Mouse (Mus musculus): ENCODE measurements around the gene Caap1. TPM values are rescaled to one million over a fixed set of nuclear protein-coding genes. Genes with fewer than 3 reads are reported as not detected.

Gene Caap1
- polyA plus RNA-seq (2015; fragmentation: Nextera tagmentation; extraction: Ambion mirVana) = 13.7 and 16.3 TPM in 2 replicates

DNA sequence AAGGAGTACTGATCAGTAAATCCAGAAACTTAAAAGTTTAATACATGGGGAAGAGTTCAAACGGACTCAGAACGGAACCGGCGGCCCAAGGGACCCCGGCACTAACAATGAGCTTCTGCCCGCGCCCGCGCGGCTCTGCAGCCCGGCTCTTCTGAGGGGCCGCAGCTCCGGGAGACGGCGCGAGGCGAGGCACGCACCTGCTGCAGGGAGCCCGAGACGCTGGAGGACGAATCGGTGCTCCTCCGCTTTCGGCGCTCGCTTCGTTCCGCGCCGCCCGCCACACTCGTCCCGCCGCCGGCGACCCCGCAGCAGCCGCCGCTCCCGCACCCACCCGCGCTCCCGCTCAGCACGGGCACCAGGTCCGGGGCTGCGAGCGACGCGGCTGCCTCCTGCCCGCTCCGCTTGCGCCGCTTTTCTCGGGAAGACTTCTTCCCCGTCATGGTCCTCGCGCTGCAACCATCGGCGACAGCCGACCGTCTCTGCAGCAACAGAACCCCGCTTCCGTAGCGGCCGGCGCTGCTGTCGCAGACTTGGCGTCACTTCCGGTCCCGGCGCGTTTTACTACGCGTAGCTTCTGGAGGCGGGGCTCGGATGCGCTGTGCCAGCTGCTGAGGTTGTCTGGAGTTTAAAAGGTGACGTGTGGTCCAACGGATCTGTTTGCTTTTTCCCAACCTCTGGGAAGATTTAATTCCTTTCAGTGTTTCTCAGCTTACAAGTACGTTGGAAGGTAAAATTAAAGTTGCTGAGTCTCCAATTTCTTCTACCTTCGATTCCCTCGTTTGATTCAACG lies at the start of gene Caap1, which contains the start of gene Gm10306:
Caap1 (minus strand) TSS at position 532 of the 790 bp plus-strand sequence.
Gm10306 (plus strand) TSS at position 282 of the 790 bp plus-strand sequence.
- no peaks in the 10 kb centered on the region for H3K36me3 ChIP-seq
- no peaks in the 10 kb centered on the region for H3K9me3 ChIP-seq
- WGBS = 1% methylated on average over 83 of the region's 83 CpGs
- peaks cover 2% of the 10 kb centered on the region for H3K4me1 ChIP-seq (replicated peaks)
- no peaks in the 10 kb centered on the region for H3K27me3 ChIP-seq (replicated peaks)
- ATAC-seq = peak; percentile 99
- H3K4me2 ChIP-seq (replicated peaks) = peak within 1 kb of the TSS; percentile 63
- H3K27ac ChIP-seq = peak within 1 kb of the TSS; percentile 70
- peak within 1 kb of the TSS; percentile 81 for H3K9ac ChIP-seq
- peak within 1 kb of the TSS; percentile 97 for H3K4me3 ChIP-seq (replicated peaks)

DNA sequence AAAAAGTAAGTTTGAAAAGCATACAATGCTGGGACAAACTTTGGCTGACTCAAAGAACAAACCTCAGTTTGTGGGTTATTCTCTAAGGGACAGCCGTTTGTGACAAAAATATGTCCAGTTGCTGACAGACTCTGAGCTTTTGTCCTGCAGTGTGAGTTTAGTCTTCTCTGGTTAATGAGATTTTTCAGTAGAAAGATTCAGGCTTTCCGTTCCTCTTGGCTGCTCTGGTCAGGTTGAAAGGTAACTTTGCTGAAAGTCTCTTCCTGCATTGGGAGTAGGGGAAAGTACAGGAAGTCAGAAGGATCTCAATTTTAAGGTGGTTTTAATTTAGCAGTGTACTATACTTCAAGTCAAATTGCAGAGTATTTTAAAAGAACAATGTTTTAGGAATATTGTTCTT lies 49.0 kb upstream of the Caap1 start:
- no peak overlapping the region for H3K4me2 ChIP-seq (replicated peaks)
- ATAC-seq = no peak
- no peaks in the 10 kb centered on the region for H3K27me3 ChIP-seq (replicated peaks)
- no peaks in the 10 kb centered on the region for H3K9me3 ChIP-seq
- no peaks in the 10 kb centered on the region for H3K36me3 ChIP-seq
- peaks cover 3% of the 10 kb centered on the region; the same call in 1 of the 2 replicates for H3K4me1 ChIP-seq (replicated peaks)
- no peak overlapping the region for H3K4me3 ChIP-seq (replicated peaks)
- WGBS = 91% methylated on average over 2 of the region's 2 CpGs
- H3K9ac ChIP-seq = no peak overlapping the region
- no peak overlapping the region for H3K27ac ChIP-seq

GRCm38 (mm10) chr4:94604452-94605019 lies 47.9 kb upstream of the Caap1 start:
- Histone ChIP-seq H3K9ac (no peak overlapping the region), H3K36me3 (no peaks in the 10 kb centered on the region), H3K4me1 (replicated peaks) (peaks cover 3% of the 10 kb centered on the region; the same call in 1 of the 2 replicates), H3K9me3 (no peaks in the 10 kb centered on the region), H3K4me2 (replicated peaks) (no peak overlapping the region), H3K27ac (no peak overlapping the region), H3K27me3 (replicated peaks) (no peaks in the 10 kb centered on the region), H3K4me3 (replicated peaks) (no peak overlapping the region)
- ATAC-seq = no peak
- WGBS = 94% methylated on average over 2 of the region's 2 CpGs

DNA sequence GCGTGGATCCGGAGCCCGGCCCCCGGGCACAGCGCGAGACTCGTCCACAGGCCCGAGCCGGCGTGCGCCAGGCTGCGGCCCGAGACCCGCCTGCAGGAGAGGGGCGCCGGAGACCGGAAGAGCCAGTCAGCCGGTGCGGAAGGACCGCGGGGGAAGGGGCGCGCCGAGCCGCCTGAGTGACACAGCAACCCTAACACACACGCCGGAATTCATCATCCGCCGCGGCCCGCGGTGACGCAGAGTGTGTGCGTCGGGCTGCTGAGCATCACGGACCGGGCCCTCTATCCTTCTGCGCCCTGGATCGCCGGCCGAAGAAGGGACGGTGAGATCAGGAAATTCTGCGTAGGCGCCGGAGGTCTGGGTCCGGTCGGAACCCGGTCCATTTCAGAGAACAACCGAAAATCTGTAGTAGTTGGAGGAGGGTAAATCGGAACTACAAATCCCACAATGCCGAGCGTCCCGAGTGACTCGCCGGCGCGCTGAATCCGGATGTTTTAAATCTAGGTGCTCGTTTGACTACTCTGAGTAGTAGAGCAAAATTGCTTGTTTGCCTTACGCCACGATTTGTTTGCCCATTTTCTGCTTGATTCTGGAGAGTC lies 46.5 kb upstream of the Caap1 start, which contains the start of gene Plaa:
Plaa (minus strand) TSS at position 214 of the 599 bp plus-strand sequence.
- peak within 1 kb of the TSS; percentile 84 for H3K4me3 ChIP-seq (replicated peaks)
- H3K4me1 ChIP-seq (replicated peaks) = peaks cover 3% of the 10 kb centered on the region; the same call in 1 of the 2 replicates
- WGBS = under 1% methylated on average over 61 of the region's 61 CpGs
- H3K27me3 ChIP-seq (replicated peaks) = no peaks in the 10 kb centered on the region
- H3K36me3 ChIP-seq = no peaks in the 10 kb centered on the region
- H3K9me3 ChIP-seq = no peaks in the 10 kb centered on the region
- peak within 1 kb of the TSS; percentile 86 for H3K27ac ChIP-seq
- peak within 1 kb of the TSS; percentile 71 for H3K4me2 ChIP-seq (replicated peaks)
- H3K9ac ChIP-seq = peak within 1 kb of the TSS; percentile 94
- peak; percentile 100 for ATAC-seq

- Histone ChIP-seq H3K27me3 (replicated peaks) (no peaks in the 10 kb centered on the region), H3K4me1 (replicated peaks) (peaks cover 3% of the 10 kb centered on the region; the same call in 1 of the 2 replicates), H3K9ac (peak overlapping the region; percentile 94), H3K9me3 (no peaks in the 10 kb centered on the region), H3K4me3 (replicated peaks) (peak overlapping the region; percentile 84), H3K36me3 (no peaks in the 10 kb centered on the region), H3K4me2 (replicated peaks) (peak overlapping the region; percentile 59), H3K27ac (peak overlapping the region; percentile 85)
- under 1% methylated on average over 33 of the region's 33 CpGs for WGBS
- ATAC-seq = peak; percentile 78; the same call in 1 of the 2 replicates
These were observed 46.0 kb upstream of the Caap1 start for GRCm38 (mm10) chr4:94602496-94603030.

- no peaks in the 10 kb centered on the region for H3K36me3 ChIP-seq
- no peak overlapping the region for H3K27ac ChIP-seq
- no peaks in the 10 kb centered on the region for H3K27me3 ChIP-seq (replicated peaks)
- H3K4me2 ChIP-seq (replicated peaks) = peak overlapping the region; percentile 59; the same call in 1 of the 2 replicates
- ATAC-seq = no peak
- H3K4me1 ChIP-seq (replicated peaks) = peaks cover 3% of the 10 kb centered on the region; the same call in 1 of the 2 replicates
- H3K9me3 ChIP-seq = no peaks in the 10 kb centered on the region
- no peak overlapping the region for H3K9ac ChIP-seq
- 81% methylated on average over 4 of the region's 4 CpGs for WGBS
- H3K4me3 ChIP-seq (replicated peaks) = no peak overlapping the region
These were observed 44.8 kb upstream of the Caap1 start for GRCm38 (mm10) chr4:94601395-94601794.

DNA sequence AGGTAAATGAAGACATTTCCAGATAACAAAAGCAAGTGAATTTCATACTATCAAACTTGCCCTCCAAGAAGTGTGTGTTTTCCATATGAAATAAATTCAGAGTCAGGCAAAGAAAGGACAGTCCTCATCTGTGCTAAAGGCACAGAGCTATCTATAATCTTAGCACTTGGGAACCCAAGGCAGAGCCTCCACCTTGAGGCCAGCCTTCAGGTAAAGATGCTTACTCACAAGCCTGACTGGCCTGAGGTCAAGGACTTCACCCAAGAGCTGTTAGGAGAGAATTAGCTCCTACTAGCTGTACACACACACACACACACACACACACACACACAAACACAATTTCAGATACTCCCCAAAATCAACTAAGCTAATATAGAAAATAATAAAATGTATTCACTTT lies 36.1 kb upstream of the Caap1 start:
- Histone ChIP-seq H3K36me3 (no peaks in the 10 kb centered on the region), H3K4me2 (replicated peaks) (no peak overlapping the region), H3K27me3 (replicated peaks) (no peaks in the 10 kb centered on the region), H3K27ac (no peak overlapping the region), H3K9ac (no peak overlapping the region), H3K4me3 (replicated peaks) (no peak overlapping the region), H3K4me1 (replicated peaks) (no peaks in the 10 kb centered on the region), H3K9me3 (no peaks in the 10 kb centered on the region)
- no peak for ATAC-seq

- Histone ChIP-seq H3K9me3 (no peaks in the 10 kb centered on the region), H3K4me3 (replicated peaks) (no peak overlapping the region), H3K4me1 (replicated peaks) (no peaks in the 10 kb centered on the region), H3K4me2 (replicated peaks) (no peak overlapping the region), H3K27me3 (replicated peaks) (no peaks in the 10 kb centered on the region), H3K36me3 (no peaks in the 10 kb centered on the region), H3K9ac (no peak overlapping the region), H3K27ac (no peak overlapping the region)
- WGBS = 59% methylated on average over 4 of the region's 4 CpGs
- ATAC-seq = no peak
These were observed 35.3 kb upstream of the Caap1 start for GRCm38 (mm10) chr4:94591765-94592381.

- no peak for ATAC-seq
- no peak overlapping the region for H3K27ac ChIP-seq
- no peak overlapping the region for H3K9ac ChIP-seq
- no peak overlapping the region for H3K4me2 ChIP-seq (replicated peaks)
- H3K4me3 ChIP-seq (replicated peaks) = no peak overlapping the region
- no peaks in the 10 kb centered on the region for H3K4me1 ChIP-seq (replicated peaks)
- 95% methylated on average over 4 of the region's 4 CpGs for WGBS
- no peaks in the 10 kb centered on the region for H3K27me3 ChIP-seq (replicated peaks)
- no peaks in the 10 kb centered on the region for H3K36me3 ChIP-seq
- no peaks in the 10 kb centered on the region for H3K9me3 ChIP-seq
These were observed 16.1 kb upstream of the Caap1 start for GRCm38 (mm10) chr4:94572677-94573076.

GRCm38 (mm10) chr4:94564297-94564696 lies 7.7 kb upstream of the Caap1 start:
- H3K4me2 ChIP-seq (replicated peaks) = no peak overlapping the region
- H3K9ac ChIP-seq = no peak overlapping the region
- no peak for ATAC-seq
- no peak overlapping the region for H3K4me3 ChIP-seq (replicated peaks)
- H3K4me1 ChIP-seq (replicated peaks) = no peaks in the 10 kb centered on the region
- H3K36me3 ChIP-seq = no peaks in the 10 kb centered on the region
- H3K27me3 ChIP-seq (replicated peaks) = no peaks in the 10 kb centered on the region
- H3K27ac ChIP-seq = no peak overlapping the region
- no peaks in the 10 kb centered on the region for H3K9me3 ChIP-seq

DNA sequence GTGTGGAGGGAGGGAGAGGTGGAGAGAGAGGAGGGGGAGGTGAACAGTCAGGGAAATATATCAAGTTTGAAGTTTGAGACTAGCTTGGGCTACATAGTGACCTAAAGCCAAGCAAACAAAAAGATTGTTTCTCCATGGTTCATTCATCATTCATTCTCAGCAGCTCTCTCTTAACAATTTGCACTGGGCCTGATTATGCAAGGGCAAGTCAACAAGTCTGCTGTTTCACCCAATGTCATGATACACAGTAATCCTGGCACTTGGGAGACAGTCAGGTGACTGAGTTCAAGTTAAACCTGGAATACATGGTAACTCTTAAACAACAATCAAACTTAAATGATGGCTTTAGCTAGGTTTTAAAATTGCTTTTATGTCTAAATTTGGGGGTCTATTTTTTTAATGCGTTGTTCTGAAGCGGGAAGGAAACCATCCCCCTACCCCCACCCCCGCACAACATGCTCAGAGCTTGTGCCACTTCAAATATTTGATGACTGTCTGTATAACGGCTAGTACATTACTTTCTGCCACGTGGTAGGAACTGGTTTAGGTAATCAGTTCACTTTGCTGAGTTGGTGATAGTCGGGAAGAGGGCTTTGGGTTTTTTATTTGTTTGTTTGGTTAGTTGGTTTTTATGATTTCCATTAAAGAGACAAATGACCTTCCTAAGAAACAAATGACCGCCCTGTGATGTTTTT lies 5.5 kb upstream of the Caap1 start:
- Histone ChIP-seq H3K36me3 (no peaks in the 10 kb centered on the region), H3K9me3 (no peaks in the 10 kb centered on the region), H3K9ac (no peak overlapping the region), H3K27ac (no peak overlapping the region), H3K4me1 (replicated peaks) (no peaks in the 10 kb centered on the region), H3K4me3 (replicated peaks) (no peak overlapping the region), H3K4me2 (replicated peaks) (no peak overlapping the region), H3K27me3 (replicated peaks) (no peaks in the 10 kb centered on the region)
- ATAC-seq = no peak
- WGBS = 65% methylated on average over 7 of the region's 7 CpGs
